Mouse (Mus musculus) liver, embryonic 13.5 days (tissue): ENCODE data around the gene Galnt9. TPM values are rescaled to one million over a fixed set of nuclear protein-coding genes. Genes with fewer than 3 reads are reported as not detected.
A peak's percentile ranks its signal among the peaks of the same experiment; 100 is the strongest.

Experiments
- ATAC-seq: fragments of 200-750 bp; cut with Nextera tagmentation; 2 replicates; pipeline ENCODE4 v1.8.0; 2017; ENCODE audit warnings: low read depth, mild to moderate bottlenecking, moderate number of reproducible peaks, moderate library complexity
- DNase-seq: peaks from one replicate; pipeline ENCODE4 v3.0.0; 2022
- H3K27ac ChIP-seq: fragments of 300-500 bp; sonication (generic); 2 replicates; pipeline ENCODE4 v1.5.1; 2015; ENCODE audit warnings: moderate library complexity, mild to moderate bottlenecking, inconsistent platforms
- H3K27me3 ChIP-seq: fragments of 300-500 bp; sonication (generic); 2 replicates; pipeline ENCODE4 v1.6.1; 2015; ENCODE audit warnings: mild to moderate bottlenecking, inconsistent platforms
- H3K36me3 ChIP-seq: fragments of 300-500 bp; sonication (generic); 2 replicates; pipeline ENCODE4 v1.6.1; 2015; ENCODE audit warnings: mild to moderate bottlenecking, inconsistent platforms
- H3K4me1 ChIP-seq: fragments of 300-500 bp; sonication (generic); replicated peaks from 2 replicates; pipeline ENCODE4 v1.6.1; 2015; ENCODE audit warnings: inconsistent platforms
- H3K4me2 ChIP-seq: fragments of 300-500 bp; sonication (generic); 2 replicates; pipeline ENCODE4 v1.6.1; 2015; ENCODE audit warnings: inconsistent platforms, mild to moderate bottlenecking, moderate library complexity
- H3K4me3 ChIP-seq: fragments of 300-500 bp; sonication (generic); replicated peaks from 2 replicates; pipeline ENCODE4 v1.5.1; 2015; ENCODE audit warnings: mild to moderate bottlenecking, inconsistent platforms
- H3K9ac ChIP-seq: fragments of 300-500 bp; sonication (generic); 2 replicates; pipeline ENCODE4 v1.6.1; 2015; ENCODE audit warnings: mild to moderate bottlenecking, inconsistent platforms
- H3K9me3 ChIP-seq: fragments of 300-500 bp; sonication (generic); replicated peaks from 2 replicates; pipeline ENCODE4 v1.6.1; 2016; ENCODE audit warnings: inconsistent platforms
- WGBS: fragments of 180-500 bp; shearing (Covaris S2); methylation state at CpG from one replicate; pipeline ENCODE4 v1.1.7; 2015; ENCODE audit not compliant: insufficient replicate concordance; 5-methylcytosine and 5-hydroxymethylcytosine counted together
- polyA plus RNA-seq: library from polyadenylated mRNA; unstranded; fragments of >200 nt; fragmentation: Nextera tagmentation; extraction: Ambion mirVana; gene quantifications from 2 replicates; pipeline ENCODE4 v1.2.1, GENCODE M21; 2015

The Galnt9 gene
- polyA plus RNA-seq, 1 experiment from 2014 or later: not detected

- Histone ChIP-seq H3K27me3 (0 out of 2 replicates have a peak, but pooled peaks cover 3% of the 10 kb centered on the region), H3K4me3 (no peak overlapping the region), H3K27ac (no peak overlapping the region), H3K9me3 (no peaks in the 10 kb centered on the region), H3K4me2 (no peak overlapping the region), H3K9ac (no peak overlapping the region), H3K36me3 (no peaks in the 10 kb centered on the region), H3K4me1 (no peaks in the 10 kb centered on the region)
- 78% methylated on average over 8 of the region's 8 CpGs for WGBS
- no peak for DNase-seq
- ATAC-seq: no peak
Measured at GRCm38 (mm10) chr5:110589833-110590232, 45.7 kb downstream of the Galnt9 start.

DNA sequence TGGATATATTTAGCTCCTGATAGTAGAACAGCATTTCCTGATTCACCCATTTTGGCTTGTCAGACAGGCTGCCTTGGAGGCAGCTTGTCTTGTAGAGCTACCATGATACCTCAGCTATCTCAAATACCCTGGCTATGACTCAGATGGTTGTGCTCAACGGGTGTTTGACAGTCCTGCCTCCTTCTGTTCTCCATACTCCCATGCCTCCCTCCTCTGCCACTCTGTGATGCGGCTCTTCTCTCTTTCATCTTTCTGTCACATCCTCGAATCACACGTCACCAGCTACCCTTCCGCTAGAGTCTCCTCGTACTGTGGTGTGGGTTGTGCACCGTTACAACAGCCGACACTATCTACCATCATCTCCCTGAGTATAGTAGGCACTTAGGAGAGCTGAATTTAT is 50.3 kb downstream of the Galnt9 start:
- Histone ChIP-seq H3K36me3 (no peaks in the 10 kb centered on the region), H3K4me3 (no peak overlapping the region), H3K4me1 (no peaks in the 10 kb centered on the region), H3K27ac (no peak overlapping the region), H3K9me3 (no peaks in the 10 kb centered on the region), H3K9ac (no peak overlapping the region), H3K27me3 (peaks cover 4% of the 10 kb centered on the region; the same call in 1 of the 2 replicates), H3K4me2 (no peak overlapping the region)
- WGBS: 64% methylated on average over 8 of the region's 8 CpGs
- no peak for ATAC-seq
- no peak for DNase-seq

DNA sequence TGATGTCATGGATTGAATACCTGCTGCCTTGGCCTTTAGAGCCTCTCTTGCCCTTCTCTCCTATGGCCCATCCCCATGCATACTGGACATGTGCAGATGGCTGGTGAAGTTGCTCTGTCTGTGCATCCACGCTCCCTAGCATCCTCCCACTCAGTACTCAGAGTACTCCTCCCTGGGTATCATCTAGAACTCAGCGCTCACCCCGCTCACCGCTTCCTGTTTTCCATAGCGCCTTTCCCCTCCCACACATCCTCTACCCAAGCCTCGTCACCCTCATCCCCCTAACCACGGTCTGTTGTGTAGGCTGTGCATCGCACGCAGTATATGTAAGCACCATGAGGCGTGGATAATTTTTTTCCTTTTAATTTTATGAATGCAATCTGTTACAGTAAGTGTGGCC is 51.2 kb downstream of the Galnt9 start:
- H3K9ac ChIP-seq: no peak overlapping the region
- H3K27ac ChIP-seq: no peak overlapping the region
- no peak overlapping the region for H3K4me2 ChIP-seq
- H3K36me3 ChIP-seq: no peaks in the 10 kb centered on the region
- H3K4me3 ChIP-seq: no peak overlapping the region
- H3K27me3 ChIP-seq: peaks cover 10% of the 10 kb centered on the region; the same call in 1 of the 2 replicates
- ATAC-seq (no peak), DNase-seq (no peak)
- 63% methylated on average over 10 of the region's 10 CpGs for WGBS
- no peaks in the 10 kb centered on the region for H3K4me1 ChIP-seq
- no peaks in the 10 kb centered on the region for H3K9me3 ChIP-seq

DNA sequence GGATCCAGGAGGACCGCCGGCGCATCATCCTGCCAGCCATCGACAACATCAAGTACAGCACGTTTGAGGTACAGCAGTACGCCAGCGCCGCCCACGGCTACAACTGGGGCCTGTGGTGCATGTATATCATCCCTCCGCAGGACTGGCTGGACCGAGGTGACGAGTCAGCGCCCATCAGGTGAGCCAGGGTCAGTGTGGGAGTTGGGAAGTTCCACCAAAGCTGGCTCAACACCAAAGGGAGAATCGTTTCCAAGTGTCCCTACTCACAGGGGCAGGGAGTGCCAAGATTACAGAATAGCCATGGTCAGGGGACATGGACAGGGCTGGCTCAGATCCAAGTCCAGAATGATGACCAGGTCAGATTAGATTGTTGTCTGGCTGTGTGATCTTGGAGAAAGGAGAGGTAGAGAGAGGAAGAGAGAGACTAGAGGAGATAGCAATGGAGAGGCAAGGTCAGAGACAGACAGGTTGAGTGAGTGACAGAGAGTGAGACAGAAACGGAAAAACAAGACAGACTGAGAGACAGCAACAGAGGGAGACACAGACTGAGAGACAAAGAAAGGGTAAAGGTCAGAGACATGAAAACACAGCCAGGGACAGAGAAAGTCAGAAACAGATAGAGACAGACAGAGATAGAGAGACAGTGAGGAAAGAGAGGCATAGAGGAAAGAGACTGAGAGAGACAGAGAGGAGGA is 52.1 kb downstream of the Galnt9 start:
- WGBS: 73% methylated on average over 15 of the region's 15 CpGs
- Histone ChIP-seq H3K4me1 (no peaks in the 10 kb centered on the region), H3K4me3 (no peak overlapping the region), H3K27ac (no peak overlapping the region), H3K4me2 (no peak overlapping the region), H3K9ac (no peak overlapping the region), H3K36me3 (no peaks in the 10 kb centered on the region), H3K27me3 (peaks cover 12% of the 10 kb centered on the region; the same call in 1 of the 2 replicates), H3K9me3 (no peaks in the 10 kb centered on the region)
- ATAC-seq (no peak), DNase-seq (no peak)

DNA sequence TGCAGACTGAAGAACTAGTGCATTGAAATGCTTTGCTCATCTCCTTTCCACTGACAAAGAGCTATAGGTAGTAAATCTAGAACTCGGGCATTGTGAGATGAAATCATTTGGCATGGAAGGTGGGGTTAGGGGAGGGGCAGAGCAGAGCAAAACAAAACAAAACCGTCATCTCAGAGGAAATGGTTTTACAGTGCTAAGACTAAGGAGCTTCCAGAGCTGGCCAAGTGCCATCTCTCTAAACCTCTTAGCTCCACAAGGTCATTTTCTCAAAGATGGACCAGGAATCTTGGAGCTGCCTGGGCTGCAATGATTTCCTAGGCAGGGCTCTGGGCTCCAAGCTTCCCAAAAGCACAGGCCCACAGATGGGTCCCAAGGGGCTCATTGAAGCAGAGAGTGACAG is 53.3 kb downstream of the Galnt9 start:
- Histone ChIP-seq H3K27me3 (peaks cover 12% of the 10 kb centered on the region; the same call in 1 of the 2 replicates), H3K27ac (no peak overlapping the region), H3K9me3 (no peaks in the 10 kb centered on the region), H3K36me3 (no peaks in the 10 kb centered on the region), H3K4me3 (no peak overlapping the region), H3K9ac (no peak overlapping the region), H3K4me2 (no peak overlapping the region), H3K4me1 (no peaks in the 10 kb centered on the region)
- ATAC-seq (no peak), DNase-seq (no peak)
- 39% methylated on average over 2 of the region's 2 CpGs for WGBS

DNA sequence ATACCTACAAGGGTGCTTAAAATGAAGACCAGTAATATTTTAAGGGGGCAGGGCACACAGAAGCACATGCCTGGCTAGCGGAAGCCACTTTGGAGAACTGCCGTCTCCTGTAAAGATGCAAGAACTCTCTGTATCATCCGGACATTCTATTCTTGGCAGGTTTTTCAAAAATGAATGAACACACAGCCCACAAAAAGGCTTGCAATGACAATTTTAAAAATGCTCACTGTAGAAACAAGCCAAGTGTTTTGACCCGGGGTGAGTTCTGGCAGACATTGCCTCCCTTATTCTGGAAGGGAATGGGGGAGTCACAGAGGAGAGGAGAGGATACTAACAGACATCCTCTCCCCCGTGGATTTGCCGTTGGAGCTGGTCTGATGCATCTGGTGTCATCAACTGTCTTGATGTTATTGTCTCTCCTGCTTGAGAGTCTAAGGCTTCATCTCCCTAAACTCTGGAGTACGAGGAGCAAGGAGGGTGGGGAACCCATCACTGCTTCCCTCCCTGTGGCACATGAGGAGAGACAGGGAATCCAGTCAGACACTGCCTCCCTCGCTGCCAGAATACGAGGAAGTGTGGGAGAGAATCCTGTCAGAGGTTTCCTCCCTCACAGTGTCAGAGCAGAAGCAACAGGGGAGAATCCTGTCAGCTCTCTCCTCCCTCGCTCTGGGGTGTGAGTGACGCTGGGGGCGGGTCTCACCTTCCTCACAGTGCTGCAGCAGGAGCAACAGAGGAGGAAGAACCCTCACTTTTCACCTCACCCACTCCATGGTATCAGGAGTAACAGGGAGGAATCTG is 54.3 kb downstream of the Galnt9 start:
- no peak for DNase-seq
- Histone ChIP-seq H3K9me3 (no peaks in the 10 kb centered on the region), H3K27me3 (peaks cover 12% of the 10 kb centered on the region; the same call in 1 of the 2 replicates), H3K4me1 (no peaks in the 10 kb centered on the region), H3K27ac (no peak overlapping the region), H3K36me3 (no peaks in the 10 kb centered on the region), H3K4me3 (no peak overlapping the region), H3K4me2 (no peak overlapping the region), H3K9ac (no peak overlapping the region)
- WGBS: 23% methylated on average over 12 of the region's 12 CpGs
- no peak for ATAC-seq

- peak; percentile 58; the same call in 1 of the 2 replicates for ATAC-seq
Measured at GRCm38 (mm10) chr5:110603016-110603685, 59.0 kb downstream of the Galnt9 start.

GRCm38 (mm10) chr5:110604311-110604710 is 60.2 kb downstream of the Galnt9 start:
- DNase-seq (no peak), ATAC-seq (no peak)
- peaks cover 9% of the 10 kb centered on the region for H3K27me3 ChIP-seq
- H3K36me3 ChIP-seq: no peaks in the 10 kb centered on the region
- H3K9me3 ChIP-seq: no peaks in the 10 kb centered on the region
- no peak overlapping the region for H3K4me3 ChIP-seq
- no peak overlapping the region for H3K9ac ChIP-seq
- H3K4me2 ChIP-seq: no peak overlapping the region
- 58% methylated on average over 2 of the region's 2 CpGs for WGBS
- H3K27ac ChIP-seq: no peak overlapping the region
- H3K4me1 ChIP-seq: no peaks in the 10 kb centered on the region

More at GRCm38 (mm10) chr5:110603016-110603685, 59.0 kb downstream of the Galnt9 start:
- no peak overlapping the region for H3K4me3 ChIP-seq
- H3K4me2 ChIP-seq: no peak overlapping the region
- no peak for DNase-seq
- H3K36me3 ChIP-seq: no peaks in the 10 kb centered on the region
- H3K4me1 ChIP-seq: no peaks in the 10 kb centered on the region
- H3K27me3 ChIP-seq: peaks cover 9% of the 10 kb centered on the region
- no peaks in the 10 kb centered on the region for H3K9me3 ChIP-seq
- no peak overlapping the region for H3K9ac ChIP-seq
- 33% methylated on average over 7 of the region's 7 CpGs for WGBS
- H3K27ac ChIP-seq: no peak overlapping the region

GRCm38 (mm10) chr5:110605531-110606221 is 61.5 kb downstream of the Galnt9 start:
- Histone ChIP-seq H3K9ac (no peak overlapping the region), H3K4me2 (no peak overlapping the region), H3K4me3 (no peak overlapping the region), H3K27ac (no peak overlapping the region), H3K9me3 (no peaks in the 10 kb centered on the region), H3K27me3 (no peaks in the 10 kb centered on the region; the same call in 1 of the 2 replicates), H3K4me1 (no peaks in the 10 kb centered on the region), H3K36me3 (no peaks in the 10 kb centered on the region)
- DNase-seq (no peak), ATAC-seq (no peak)
- WGBS: 32% methylated on average over 5 of the region's 5 CpGs

GRCm38 (mm10) chr5:110607767-110608166 is 63.6 kb downstream of the Galnt9 start:
- Histone ChIP-seq H3K9me3 (no peaks in the 10 kb centered on the region), H3K4me3 (no peak overlapping the region), H3K27me3 (no peaks in the 10 kb centered on the region; the same call in 1 of the 2 replicates), H3K4me1 (no peaks in the 10 kb centered on the region), H3K27ac (no peak overlapping the region), H3K9ac (no peak overlapping the region), H3K4me2 (no peak overlapping the region), H3K36me3 (no peaks in the 10 kb centered on the region)
- ATAC-seq (no peak), DNase-seq (no peak)
- 55% methylated on average over 3 of the region's 3 CpGs for WGBS

- no peak overlapping the region for H3K9ac ChIP-seq
- no peaks in the 10 kb centered on the region for H3K36me3 ChIP-seq
- H3K27me3 ChIP-seq: no peaks in the 10 kb centered on the region; the same call in 1 of the 2 replicates
- H3K4me3 ChIP-seq: no peak overlapping the region
- ATAC-seq (no peak), DNase-seq (no peak)
- H3K9me3 ChIP-seq: no peaks in the 10 kb centered on the region
- H3K27ac ChIP-seq: no peak overlapping the region
- no peaks in the 10 kb centered on the region for H3K4me1 ChIP-seq
- H3K4me2 ChIP-seq: no peak overlapping the region
- 55% methylated on average over 6 of the region's 6 CpGs for WGBS
Measured at GRCm38 (mm10) chr5:110608336-110608735, 64.2 kb downstream of the Galnt9 start.
